Mouse (Mus musculus): Measurements from ENCODE around the gene Pglyrp1. TPM values are rescaled to one million over a fixed set of nuclear protein-coding genes. Genes with fewer than 3 reads are reported as not detected.
A peak's percentile ranks its signal among the peaks of the same experiment; 100 is the strongest.

Pglyrp1 gene
- total and polyA plus RNA-seq, 2 experiments, result 0.18 to 1.7 TPM

GRCm38 (mm10) chr7:18858310-18858916, 12.7 kb upstream of the Pglyrp1 start:
- DNase-seq (ENCODE audit: extremely low read depth, low read depth, low spot score), result peak; percentile 3
- H3K4me1 ChIP-seq (ENCODE audit: control insufficient read depth, insufficient read depth, low read length), result no peaks in the 10 kb centered on the region
- no peak overlapping the region for H3K4me3 ChIP-seq (ENCODE audit: insufficient read depth, low read depth, low read length)
- H3K27me3 ChIP-seq (ENCODE audit: control insufficient read depth, insufficient read depth, low read length), result no peaks in the 10 kb centered on the region; the same call in 1 of the 2 replicates
- TF ChIP-seq CTCF (IDR thresholded peaks at IDR 0.05; ENCODE audit: low read depth, low read length), result no peak
- no peak for TF ChIP-seq POLR2A (IDR thresholded peaks at IDR 0.05; ENCODE audit: extremely low read depth, insufficient read depth, low read length)
- no peak overlapping the region for H3K9ac ChIP-seq (ENCODE audit: low read depth, low read length)
- 69% methylated on average over 5 of the region's 5 CpGs for whole genome bisulfite sequencing
- no peak overlapping the region; the same call in 1 of the 2 replicates for H3K27ac ChIP-seq (replicated peaks; ENCODE audit: insufficient read depth, low read depth, low read length)
- no peaks in the 10 kb centered on the region for H3K79me2 ChIP-seq (ENCODE audit: control insufficient read depth, insufficient read depth, low read length)
- no peaks in the 10 kb centered on the region for H3K36me3 ChIP-seq (ENCODE audit: control insufficient read depth, insufficient read depth, low read length)

GRCm38 (mm10) chr7:18862801-18863200, 8.3 kb upstream of the Pglyrp1 start:
- Histone ChIP-seq H3K36me3 (ENCODE audit: control insufficient read depth, insufficient read depth, low read length) (no peaks in the 10 kb centered on the region), H3K27ac (replicated peaks; ENCODE audit: insufficient read depth, low read depth, low read length) (no peak overlapping the region), H3K79me2 (ENCODE audit: control insufficient read depth, insufficient read depth, low read length) (no peaks in the 10 kb centered on the region), H3K9ac (ENCODE audit: low read depth, low read length) (no peak overlapping the region), H3K27me3 (ENCODE audit: control insufficient read depth, insufficient read depth, low read length) (no peaks in the 10 kb centered on the region; the same call in 1 of the 2 replicates), H3K4me1 (ENCODE audit: control insufficient read depth, insufficient read depth, low read length) (no peaks in the 10 kb centered on the region), H3K4me3 (ENCODE audit: insufficient read depth, low read depth, low read length) (no peak overlapping the region)
- no peak for TF ChIP-seq CTCF (IDR thresholded peaks at IDR 0.05; ENCODE audit: low read depth, low read length)
- TF ChIP-seq POLR2A (IDR thresholded peaks at IDR 0.05; ENCODE audit: extremely low read depth, insufficient read depth, low read length), result no peak
- 82% methylated on average over 6 of the region's 6 CpGs for WGBS
- no peak for DNase-seq (ENCODE audit: extremely low read depth, low read depth, low spot score)

- Histone ChIP-seq H3K4me1 (ENCODE audit: control insufficient read depth, insufficient read depth, low read length) (no peaks in the 10 kb centered on the region), H3K27me3 (ENCODE audit: control insufficient read depth, insufficient read depth, low read length) (no peaks in the 10 kb centered on the region), H3K9ac (ENCODE audit: low read depth, low read length) (no peak overlapping the region), H3K79me2 (ENCODE audit: control insufficient read depth, insufficient read depth, low read length) (no peaks in the 10 kb centered on the region), H3K36me3 (ENCODE audit: control insufficient read depth, insufficient read depth, low read length) (no peaks in the 10 kb centered on the region), H3K27ac (replicated peaks; ENCODE audit: insufficient read depth, low read depth, low read length) (no peak overlapping the region), H3K4me3 (ENCODE audit: insufficient read depth, low read depth, low read length) (no peak overlapping the region)
- no peak for DNase-seq (ENCODE audit: extremely low read depth, low read depth, low spot score)
- 90% methylated on average over 2 of the region's 2 CpGs for whole genome bisulfite sequencing
- TF ChIP-seq POLR2A (IDR thresholded peaks at IDR 0.05; ENCODE audit: extremely low read depth, insufficient read depth, low read length), result no peak
- no peak for TF ChIP-seq CTCF (IDR thresholded peaks at IDR 0.05; ENCODE audit: low read depth, low read length)
Observed at GRCm38 (mm10) chr7:18868491-18868890, 2.6 kb upstream of the Pglyrp1 start.

- Histone ChIP-seq H3K79me2 (ENCODE audit: control insufficient read depth, insufficient read depth, low read length) (no peaks in the 10 kb centered on the region), H3K9ac (ENCODE audit: low read depth, low read length) (no peak overlapping the region), H3K27me3 (ENCODE audit: control insufficient read depth, insufficient read depth, low read length) (no peaks in the 10 kb centered on the region), H3K27ac (replicated peaks; ENCODE audit: insufficient read depth, low read depth, low read length) (no peak overlapping the region), H3K4me3 (ENCODE audit: insufficient read depth, low read depth, low read length) (no peak overlapping the region), H3K36me3 (ENCODE audit: control insufficient read depth, insufficient read depth, low read length) (no peaks in the 10 kb centered on the region), H3K4me1 (ENCODE audit: control insufficient read depth, insufficient read depth, low read length) (no peaks in the 10 kb centered on the region)
- DNase-seq (ENCODE audit: extremely low read depth, low read depth, low spot score), result no peak
- 31% methylated on average over 14 of the region's 14 CpGs for WGBS
- no peak for TF ChIP-seq CTCF (IDR thresholded peaks at IDR 0.05; ENCODE audit: low read depth, low read length)
- TF ChIP-seq POLR2A (IDR thresholded peaks at IDR 0.05; ENCODE audit: extremely low read depth, insufficient read depth, low read length), result no peak
Observed at GRCm38 (mm10) chr7:18872014-18872802, 1.1 kb downstream of the Pglyrp1 start.

DNA sequence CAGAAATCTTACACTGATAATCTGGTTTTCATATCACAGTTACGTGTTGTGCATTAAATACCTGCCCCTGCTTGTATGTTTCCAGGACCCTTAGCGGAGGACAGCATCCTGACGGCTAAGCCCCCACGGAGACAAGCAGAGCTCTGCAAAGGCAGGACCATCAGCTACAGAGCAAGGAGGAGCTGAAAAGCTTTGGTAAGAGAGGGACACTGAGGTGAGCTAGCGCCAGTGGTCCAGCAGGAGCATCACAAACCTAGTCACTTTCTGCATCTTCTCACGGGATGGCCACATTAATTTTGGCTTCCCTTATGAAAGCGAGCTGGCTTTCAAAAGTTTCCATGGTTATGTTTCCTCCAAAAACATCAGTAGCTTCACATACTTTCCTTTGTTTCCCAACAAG, 1.7 kb downstream of the Pglyrp1 start:
- H3K79me2 ChIP-seq (ENCODE audit: control insufficient read depth, insufficient read depth, low read length), result no peaks in the 10 kb centered on the region
- no peak for DNase-seq (ENCODE audit: extremely low read depth, low read depth, low spot score)
- WGBS, result 11% methylated on average over 7 of the region's 7 CpGs
- H3K36me3 ChIP-seq (ENCODE audit: control insufficient read depth, insufficient read depth, low read length), result no peaks in the 10 kb centered on the region
- H3K27ac ChIP-seq (replicated peaks; ENCODE audit: insufficient read depth, low read depth, low read length), result no peak overlapping the region
- H3K4me1 ChIP-seq (ENCODE audit: control insufficient read depth, insufficient read depth, low read length), result no peaks in the 10 kb centered on the region
- TF ChIP-seq POLR2A (IDR thresholded peaks at IDR 0.05; ENCODE audit: extremely low read depth, insufficient read depth, low read length) (no peak), CTCF (IDR thresholded peaks at IDR 0.05; ENCODE audit: low read depth, low read length) (no peak)
- H3K4me3 ChIP-seq (ENCODE audit: insufficient read depth, low read depth, low read length), result no peak overlapping the region
- H3K27me3 ChIP-seq (ENCODE audit: control insufficient read depth, insufficient read depth, low read length), result no peaks in the 10 kb centered on the region
- no peak overlapping the region for H3K9ac ChIP-seq (ENCODE audit: low read depth, low read length)

DNA sequence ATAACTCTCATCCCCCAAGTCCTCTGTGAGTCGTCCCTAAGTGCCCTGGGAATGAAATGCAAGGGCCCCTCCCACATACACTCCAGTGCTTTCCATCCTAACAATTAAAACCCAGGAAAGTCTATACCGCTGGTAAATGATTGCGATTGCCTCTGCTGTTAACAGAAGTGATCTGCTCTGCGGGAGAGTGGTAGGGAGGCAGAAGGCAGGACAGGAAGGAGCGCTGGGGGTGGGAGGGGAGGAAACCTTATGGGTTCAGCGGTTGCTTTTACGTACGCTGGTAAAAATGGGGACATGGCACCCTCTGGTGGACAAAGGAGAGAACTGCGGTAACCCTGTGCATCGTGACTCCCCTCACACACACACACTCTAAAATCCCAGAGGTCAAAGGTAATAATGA, 2.1 kb downstream of the Pglyrp1 start:
- Histone ChIP-seq H3K27me3 (ENCODE audit: control insufficient read depth, insufficient read depth, low read length) (no peaks in the 10 kb centered on the region), H3K9ac (ENCODE audit: low read depth, low read length) (0 out of 2 replicates have a peak overlapping the region, but pooled peaks have one; percentile 16), H3K36me3 (ENCODE audit: control insufficient read depth, insufficient read depth, low read length) (no peaks in the 10 kb centered on the region), H3K4me1 (ENCODE audit: control insufficient read depth, insufficient read depth, low read length) (no peaks in the 10 kb centered on the region), H3K79me2 (ENCODE audit: control insufficient read depth, insufficient read depth, low read length) (no peaks in the 10 kb centered on the region), H3K4me3 (ENCODE audit: insufficient read depth, low read depth, low read length) (no peak overlapping the region), H3K27ac (replicated peaks; ENCODE audit: insufficient read depth, low read depth, low read length) (no peak overlapping the region)
- peak; percentile 52 for DNase-seq (ENCODE audit: extremely low read depth, low read depth, low spot score)
- TF ChIP-seq POLR2A (IDR thresholded peaks at IDR 0.05; ENCODE audit: extremely low read depth, insufficient read depth, low read length) (no peak), CTCF (IDR thresholded peaks at IDR 0.05; ENCODE audit: low read depth, low read length) (peak; percentile 86)
- 2% methylated on average over 10 of the region's 10 CpGs for WGBS

Data from liver, adult 2 months (tissue).